Mouse (Mus musculus) myocyte (in vitro differentiated cells): ENCODE results near the gene Celsr3. TPM values are rescaled to one million over a fixed set of nuclear protein-coding genes. Genes with fewer than 3 reads are reported as not detected.

ENCODE experiments used
- H3K27me3 ChIP-seq: one replicate; pipeline ENCODE4 v1.6.1; 2011; ENCODE audit not compliant: control insufficient read depth, insufficient read depth, insufficient read length
- H3K36me3 ChIP-seq: one replicate; pipeline ENCODE4 v1.6.1; 2011; ENCODE audit not compliant: control insufficient read depth, insufficient read depth
- H3K4me2 ChIP-seq: one replicate; pipeline ENCODE4 v1.6.1; 2011; ENCODE audit warnings: low read depth, control low read depth
- H3K4me3 ChIP-seq: one replicate; pipeline ENCODE4 v1.5.1; 2011; ENCODE audit warnings: mild to moderate bottlenecking, control low read depth, moderate library complexity
- H3K79me2 ChIP-seq: one replicate; pipeline ENCODE4 v1.6.1; 2011; ENCODE audit not compliant: control insufficient read depth, insufficient read depth
- H3ac ChIP-seq: one replicate; pipeline ENCODE4 v1.6.1; 2011; ENCODE audit not compliant: control insufficient read depth, insufficient read length
- CEBPB ChIP-seq: IDR thresholded peaks from 2 replicates; pipeline ENCODE4 v1.6.1; 2011; ENCODE audit warnings: mild to moderate bottlenecking, moderate library complexity; ENCODE audit not compliant: poor library complexity, insufficient read depth, severe bottlenecking
- E2F4 ChIP-seq: IDR thresholded peaks from one replicate; pipeline ENCODE4 v1.6.1; 2011; ENCODE audit warnings: mild to moderate bottlenecking, control low read depth, moderate library complexity; ENCODE audit not compliant: insufficient read depth
- MAX ChIP-seq: IDR thresholded peaks from one replicate; pipeline ENCODE4 v1.6.1; 2011; ENCODE audit warnings: low read depth, mild to moderate bottlenecking, control low read depth
- MYOD1 ChIP-seq, 3 experiments: IDR thresholded peaks; one replicate each; pipeline ENCODE4 v1.6.1; 2011; ENCODE audit warnings: control low read depth in 2 of 3, low read depth in 2 of 3, mild to moderate bottlenecking in 2 of 3, moderate library complexity in 1 of 3; ENCODE audit not compliant: insufficient read length in 2 of 3, control insufficient read depth in 1 of 3
- MYOG ChIP-seq, 3 experiments: IDR thresholded peaks; one replicate each; pipeline ENCODE4 v1.6.1; 2011; ENCODE audit warnings: control low read depth in 2 of 3, low read depth in 2 of 3, mild to moderate bottlenecking in 2 of 3; ENCODE audit not compliant: insufficient read length in 2 of 3, control insufficient read depth in 1 of 3, insufficient read depth in 1 of 3
- POLR2A ChIP-seq: IDR thresholded peaks from one replicate; pipeline ENCODE4 v1.6.1; 2011; ENCODE audit warnings: low read depth, mild to moderate bottlenecking, control low read depth, moderate library complexity; ENCODE audit not compliant: insufficient read length
- POLR2AphosphoS2 ChIP-seq: IDR thresholded peaks from one replicate; pipeline ENCODE4 v1.6.1; 2011; ENCODE audit warnings: low read depth, control low read depth; ENCODE audit not compliant: insufficient read length
- REST ChIP-seq: IDR thresholded peaks from one replicate; pipeline ENCODE4 v1.6.1; 2011; ENCODE audit warnings: mild to moderate bottlenecking, control low read depth, moderate library complexity; ENCODE audit not compliant: insufficient read depth, insufficient read length
- SRF ChIP-seq: IDR thresholded peaks from one replicate; pipeline ENCODE4 v1.6.1; 2011; ENCODE audit warnings: low read depth; ENCODE audit not compliant: control insufficient read depth, insufficient read length
- TCF12 ChIP-seq: IDR thresholded peaks from one replicate; pipeline ENCODE4 v1.6.1; 2011; ENCODE audit warnings: mild to moderate bottlenecking, control low read depth; ENCODE audit not compliant: poor library complexity, insufficient read depth, severe bottlenecking
- TCF3 ChIP-seq: IDR thresholded peaks from one replicate; pipeline ENCODE4 v1.6.1; 2011; ENCODE audit warnings: low read depth, control low read depth; ENCODE audit not compliant: insufficient read length
- USF1 ChIP-seq: IDR thresholded peaks from one replicate; pipeline ENCODE4 v1.6.1; 2011; ENCODE audit warnings: low read depth, mild to moderate bottlenecking, control low read depth, moderate library complexity
- polyA plus RNA-seq: library from polyadenylated mRNA; unstranded; fragments of >200 nt; fragmentation: generic; extraction: Trizol; gene quantifications from one replicate; pipeline ENCODE4 v1.2.1, GENCODE M21; 2012; ENCODE audit warnings: missing spikeins

Gene Celsr3
- polyA plus RNA-seq, 1 experiment, result 0.65 TPM

DNA sequence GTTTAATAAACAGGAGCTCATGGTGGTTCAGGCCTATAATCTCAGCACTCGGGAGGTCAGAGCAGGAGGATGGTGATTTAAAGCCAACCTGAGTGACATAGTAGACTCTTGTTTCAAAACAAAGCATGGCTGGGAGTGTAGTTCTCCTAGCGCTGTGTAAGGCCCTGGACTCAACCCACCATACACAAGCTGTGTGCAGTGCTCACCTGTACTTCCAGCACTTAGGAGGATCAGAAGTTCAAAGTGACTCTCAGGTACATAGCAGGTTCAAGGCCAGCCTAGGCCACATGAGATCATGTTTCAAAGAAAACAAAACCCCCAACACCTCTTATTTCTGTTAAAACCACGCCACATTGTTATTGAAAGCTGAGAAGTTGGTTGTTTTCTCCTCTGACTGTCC is 37.4 kb upstream of the Celsr3 start:
- Histone ChIP-seq H3K36me3 (peaks cover 12% of the 10 kb centered on the region), H3K4me3 (no peak overlapping the region), H3ac (no peak overlapping the region), H3K79me2 (peaks cover 100% of the 10 kb centered on the region), H3K27me3 (no peaks in the 10 kb centered on the region), H3K4me2 (no peak overlapping the region)
- TF ChIP-seq E2F4 (no peak), REST (no peak), USF1 (no peak), SRF (no peak), CEBPB (no peak), TCF12 (no peak), POLR2A (no peak)

DNA sequence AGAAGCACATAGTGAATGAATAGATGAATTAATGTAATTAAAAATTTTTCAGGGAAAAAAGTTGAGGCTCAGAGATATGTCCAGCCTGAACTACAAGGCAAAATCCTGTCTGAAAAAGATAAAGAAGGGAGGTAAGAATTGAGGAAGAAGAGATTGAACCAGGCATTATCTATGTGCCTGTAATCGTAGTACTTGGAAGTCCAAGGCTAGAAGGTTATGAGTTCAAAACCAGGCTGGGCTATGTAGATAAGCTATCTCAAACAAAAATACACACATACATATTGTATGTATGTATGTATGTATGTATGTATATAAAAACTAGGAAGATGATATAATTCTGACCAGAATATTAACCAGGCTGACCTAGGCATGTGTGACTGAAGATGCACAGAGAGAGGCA is 33.8 kb upstream of the Celsr3 start:
- TF ChIP-seq MAX (no peak), USF1 (no peak), TCF12 (no peak), E2F4 (no peak), REST (no peak), MYOG (IDR thresholded peaks at IDR 0.05; ENCODE audit: control insufficient read depth in 1 of 3, insufficient read depth in 1 of 3, insufficient read length in 2 of 3, low read depth in 2 of 3) (no peak), SRF (no peak), MYOD1 (IDR thresholded peaks at IDR 0.05; ENCODE audit: control insufficient read depth in 1 of 3, insufficient read length in 2 of 3, low read depth in 2 of 3) (no peak), POLR2AphosphoS2 (no peak), POLR2A (no peak), CEBPB (no peak), TCF3 (no peak)
- H3K4me2 ChIP-seq, result peak overlapping the region; percentile 27
- H3K79me2 ChIP-seq, result peaks cover 100% of the 10 kb centered on the region
- H3ac ChIP-seq, result no peak overlapping the region
- peaks cover 7% of the 10 kb centered on the region for H3K36me3 ChIP-seq
- no peak overlapping the region for H3K4me3 ChIP-seq
- no peaks in the 10 kb centered on the region for H3K27me3 ChIP-seq

DNA sequence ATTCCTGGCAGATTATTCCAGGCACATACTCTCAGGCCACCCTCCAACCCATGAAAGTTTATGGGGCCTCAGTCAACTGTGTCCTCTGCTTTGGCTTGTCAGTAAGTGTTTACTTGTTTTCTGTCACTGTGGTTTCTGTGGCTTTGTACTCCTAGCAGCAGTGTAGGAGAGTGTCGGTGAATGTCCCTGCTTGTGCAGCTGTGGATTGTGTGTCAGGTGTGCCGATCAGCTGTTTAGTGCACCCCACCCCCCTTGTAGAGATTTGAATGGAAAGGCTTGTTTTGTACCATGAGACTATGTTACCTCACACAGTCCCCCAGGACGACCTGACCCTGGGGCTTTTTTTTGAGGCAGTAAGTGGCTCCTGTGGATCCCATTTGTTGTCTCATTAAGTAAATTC is 33.4 kb upstream of the Celsr3 start:
- H3ac ChIP-seq, result no peak overlapping the region
- H3K36me3 ChIP-seq, result peaks cover 8% of the 10 kb centered on the region
- H3K4me3 ChIP-seq, result no peak overlapping the region
- peaks cover 100% of the 10 kb centered on the region for H3K79me2 ChIP-seq
- H3K4me2 ChIP-seq, result peak overlapping the region; percentile 44
- no peaks in the 10 kb centered on the region for H3K27me3 ChIP-seq
- TF ChIP-seq POLR2A (no peak), TCF12 (peak; percentile 93), MAX (no peak), USF1 (no peak), MYOD1 (IDR thresholded peaks at IDR 0.05; ENCODE audit: control insufficient read depth in 1 of 3, insufficient read length in 2 of 3, low read depth in 2 of 3) (peak; percentile 75 to 98 (median 93)), MYOG (IDR thresholded peaks at IDR 0.05; ENCODE audit: control insufficient read depth in 1 of 3, insufficient read depth in 1 of 3, insufficient read length in 2 of 3, low read depth in 2 of 3) (peak; percentile 79 to 96 (median 95)), REST (no peak), POLR2AphosphoS2 (peak; percentile 42), TCF3 (peak; percentile 94)

DNA sequence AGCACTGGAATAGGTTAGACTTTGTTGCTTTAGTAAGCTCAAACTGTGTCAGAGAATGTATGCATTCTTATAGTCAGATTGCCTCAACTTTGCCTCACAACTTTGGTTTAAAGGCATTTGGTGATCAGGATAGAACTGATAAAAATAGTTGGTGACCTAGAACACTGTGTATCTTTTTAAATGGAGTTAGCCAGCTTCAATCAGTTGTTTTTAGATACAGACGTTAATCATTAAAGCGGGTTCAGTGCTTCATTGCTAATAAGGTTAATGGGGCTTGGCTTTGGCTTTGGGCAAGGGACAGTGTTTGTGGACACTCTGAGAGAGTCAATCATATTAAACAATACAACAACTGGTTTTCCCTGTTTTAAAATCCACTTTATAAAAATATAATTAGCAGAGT is 30.8 kb upstream of the Celsr3 start:
- peak overlapping the region; percentile 94 for H3K4me2 ChIP-seq
- peaks cover 25% of the 10 kb centered on the region for H3K36me3 ChIP-seq
- peak overlapping the region; percentile 19 for H3K4me3 ChIP-seq
- H3K27me3 ChIP-seq, result no peaks in the 10 kb centered on the region
- TF ChIP-seq MYOD1 (IDR thresholded peaks at IDR 0.05; ENCODE audit: control insufficient read depth in 1 of 3, insufficient read length in 2 of 3, low read depth in 2 of 3) (no peak), TCF3 (no peak), SRF (no peak), MYOG (IDR thresholded peaks at IDR 0.05; ENCODE audit: control insufficient read depth in 1 of 3, insufficient read depth in 1 of 3, insufficient read length in 2 of 3, low read depth in 2 of 3) (no peak), MAX (no peak), TCF12 (no peak), E2F4 (no peak), POLR2A (no peak), CEBPB (no peak), USF1 (no peak), POLR2AphosphoS2 (no peak), REST (no peak)
- peaks cover 90% of the 10 kb centered on the region for H3K79me2 ChIP-seq
- H3ac ChIP-seq, result no peak overlapping the region

DNA sequence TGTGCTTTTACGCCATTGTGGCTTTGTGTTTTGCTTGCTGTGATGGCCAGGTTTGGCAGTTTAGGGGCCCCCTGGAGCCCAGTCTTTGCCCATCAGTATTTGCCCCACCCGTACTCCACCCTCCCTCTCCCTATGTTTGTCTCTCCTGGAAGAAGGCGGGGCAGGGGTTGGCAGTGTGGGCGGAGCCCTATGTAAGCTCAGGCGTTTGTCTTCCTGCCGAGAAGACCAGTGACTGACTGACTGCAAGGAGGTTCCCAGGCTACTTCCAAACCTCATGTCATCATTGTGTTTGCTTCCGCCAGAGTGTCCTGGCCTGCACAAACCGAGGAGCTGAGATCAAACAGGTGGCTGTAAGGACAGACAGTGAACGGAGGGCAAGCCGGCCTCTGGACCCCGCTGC is 30.4 kb upstream of the Celsr3 start:
- peak overlapping the region; percentile 94 for H3K4me2 ChIP-seq

More for the DNA sequence above, 30.4 kb upstream of the Celsr3 start:
- Histone ChIP-seq H3K79me2 (peaks cover 86% of the 10 kb centered on the region), H3K27me3 (no peaks in the 10 kb centered on the region), H3ac (no peak overlapping the region), H3K36me3 (peaks cover 30% of the 10 kb centered on the region), H3K4me3 (peak overlapping the region; percentile 19)
- no peak for TF ChIP-seq POLR2AphosphoS2
- no peak for TF ChIP-seq E2F4
- TF ChIP-seq SRF, result no peak
- TF ChIP-seq CEBPB, result no peak
- TF ChIP-seq REST, result no peak
- TF ChIP-seq MAX, result no peak
- no peak for TF ChIP-seq TCF12
- no peak for TF ChIP-seq USF1
- no peak for TF ChIP-seq MYOG (IDR thresholded peaks at IDR 0.05; ENCODE audit: control insufficient read depth in 1 of 3, insufficient read depth in 1 of 3, insufficient read length in 2 of 3, low read depth in 2 of 3)
- TF ChIP-seq TCF3, result no peak
- no peak for TF ChIP-seq MYOD1 (IDR thresholded peaks at IDR 0.05; ENCODE audit: control insufficient read depth in 1 of 3, insufficient read length in 2 of 3, low read depth in 2 of 3)
- TF ChIP-seq POLR2A, result no peak
